Mouse (Mus musculus): Measurements from ENCODE around the gene Isg15.
"Not testable (repeated sequence)": the region's sequence is repeated elsewhere in the genome, so short reads cannot be mapped to it uniquely, and the experiment has no call there.

Isg15 gene

DNA sequence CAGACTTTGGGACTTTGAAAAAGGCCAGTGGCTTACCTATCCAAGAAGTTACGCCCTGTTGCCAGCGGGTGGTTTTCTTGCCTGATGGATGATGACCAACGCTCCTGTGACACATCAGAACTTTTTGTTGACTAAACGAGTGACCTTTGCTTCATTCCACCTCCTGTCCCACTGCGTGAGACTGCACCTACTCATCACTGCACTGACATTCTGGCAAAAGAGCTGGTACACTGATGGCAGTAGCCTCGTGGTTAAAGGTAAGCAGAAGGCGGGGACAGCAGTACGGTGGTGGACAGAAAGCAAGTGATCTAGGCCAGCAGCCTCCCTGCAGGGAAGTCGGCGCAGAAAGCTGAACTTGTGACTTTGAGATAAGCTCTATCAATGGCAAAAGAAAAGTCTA is 49.7 kb downstream of the Isg15 start:
- DNase-seq, result not testable (repeated sequence)
